Mouse (Mus musculus) kidney, embryonic 16.5 days (tissue): ENCODE data around the gene Zdhhc9. TPM values are rescaled to one million over a fixed set of nuclear protein-coding genes. Genes with fewer than 3 reads are reported as not detected.

Experiments
- ATAC-seq: fragments of 200-750 bp; cut with Nextera tagmentation; 2 replicates; pipeline ENCODE4 v1.8.0; 2017; ENCODE audit warnings: moderate TSS enrichment; ENCODE audit not compliant: low FRiP score, low TSS enrichment
- H3K27ac ChIP-seq: fragments of 300-500 bp; sonication (generic); 2 replicates; pipeline ENCODE4 v1.5.1; 2014; ENCODE audit warnings: low read length
- H3K27me3 ChIP-seq: fragments of 300-500 bp; sonication (generic); 2 replicates; pipeline ENCODE4 v1.6.1; 2014; ENCODE audit warnings: low read length, control low read depth, mixed read lengths; ENCODE audit not compliant: insufficient read depth
- H3K36me3 ChIP-seq: fragments of 300-500 bp; sonication (generic); 2 replicates; pipeline ENCODE4 v1.6.1; 2014; ENCODE audit warnings: low read length, control low read depth, mixed read lengths; ENCODE audit not compliant: insufficient read depth
- H3K4me1 ChIP-seq: fragments of 300-500 bp; sonication (generic); 2 replicates; pipeline ENCODE4 v1.6.1; 2014; ENCODE audit warnings: low read length, control low read depth, mixed read lengths; ENCODE audit not compliant: insufficient read depth
- H3K4me2 ChIP-seq: fragments of 300-500 bp; sonication (generic); replicated peaks from 2 replicates; pipeline ENCODE4 v1.6.1; 2014; ENCODE audit warnings: low read depth, low read length
- H3K4me3 ChIP-seq: fragments of 300-500 bp; sonication (generic); 2 replicates; pipeline ENCODE4 v1.5.1; 2014; ENCODE audit warnings: mild to moderate bottlenecking, low read length
- H3K9ac ChIP-seq: fragments of 300-500 bp; sonication (generic); replicated peaks from 2 replicates; pipeline ENCODE4 v1.6.1; 2014; ENCODE audit warnings: low read length
- H3K9me3 ChIP-seq: fragments of 300-500 bp; sonication (generic); 2 replicates; pipeline ENCODE4 v1.6.1; 2016; ENCODE audit warnings: low read length, control low read depth
- WGBS: fragments of 180-500 bp; shearing (Covaris S2); extraction: QIAGEN DNeasy Blood & Tissue Kit; methylation state at CpG from one replicate; pipeline ENCODE4 v1.1.7; 2014; 5-methylcytosine and 5-hydroxymethylcytosine counted together
- polyA plus RNA-seq: library from polyadenylated mRNA; unstranded; fragments of >200 nt; fragmentation: Nextera tagmentation; extraction: Ambion mirVana; gene quantifications from 2 replicates; pipeline ENCODE4 v1.2.1, GENCODE M21; 2015

Zdhhc9 gene
- polyA plus RNA-seq, 1 experiment from 2014 or later: 4.2 TPM

DNA sequence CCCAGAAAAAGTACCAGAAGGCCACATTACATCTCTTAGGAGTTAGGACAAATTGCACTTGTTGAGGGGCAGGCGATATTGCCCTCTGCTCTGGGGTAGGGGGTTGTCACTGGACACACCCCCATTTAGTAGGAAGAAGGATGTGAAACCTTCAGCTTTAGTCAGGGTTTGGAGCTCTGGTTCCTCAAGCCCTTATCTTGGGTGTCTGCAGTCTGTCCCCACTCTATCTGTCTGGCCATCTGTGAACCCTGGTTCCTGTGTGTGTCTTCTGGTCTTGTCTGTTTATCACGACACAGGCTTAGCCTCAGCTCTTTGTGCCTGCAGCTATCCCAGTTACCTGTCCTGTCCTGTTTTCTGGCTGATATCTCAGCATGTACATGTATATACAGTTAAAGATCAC lies 55.3 kb downstream of the Zdhhc9 start:
- H3K4me3 ChIP-seq: no peak overlapping the region
- WGBS: 86% methylated on average over 2 of the region's 2 CpGs
- no peaks in the 10 kb centered on the region for H3K9me3 ChIP-seq
- no peaks in the 10 kb centered on the region for H3K36me3 ChIP-seq
- no peak for ATAC-seq
- H3K27ac ChIP-seq: no peak overlapping the region
- H3K4me2 ChIP-seq: no peak overlapping the region
- no peaks in the 10 kb centered on the region for H3K4me1 ChIP-seq
- no peak overlapping the region for H3K9ac ChIP-seq
- no peaks in the 10 kb centered on the region; the same call in 1 of the 2 replicates for H3K27me3 ChIP-seq

DNA sequence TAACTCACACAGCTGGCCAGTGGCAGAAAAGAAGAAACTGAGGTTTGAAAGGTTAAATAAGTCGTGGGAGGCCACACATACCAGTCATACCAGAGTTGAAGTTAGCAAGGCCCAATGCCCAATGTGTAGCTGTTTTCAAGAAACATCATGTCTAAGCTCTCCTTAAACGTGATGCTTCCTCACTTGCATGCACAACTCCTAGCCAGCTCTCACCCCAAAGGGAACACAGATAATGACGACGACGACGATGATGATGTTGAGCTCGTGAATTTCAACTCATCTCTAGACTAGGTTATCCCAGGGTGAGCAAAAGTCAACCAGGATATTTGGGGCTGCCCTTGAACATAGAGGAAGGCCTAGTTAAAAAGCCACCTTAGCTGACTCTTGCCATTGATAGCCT lies 56.6 kb downstream of the Zdhhc9 start:
- 81% methylated on average over 7 of the region's 7 CpGs for WGBS
- no peak overlapping the region for H3K9ac ChIP-seq
- ATAC-seq: no peak
- no peaks in the 10 kb centered on the region for H3K36me3 ChIP-seq
- no peaks in the 10 kb centered on the region for H3K4me1 ChIP-seq
- no peaks in the 10 kb centered on the region; the same call in 1 of the 2 replicates for H3K27me3 ChIP-seq
- no peaks in the 10 kb centered on the region for H3K9me3 ChIP-seq
- H3K27ac ChIP-seq: no peak overlapping the region
- no peak overlapping the region for H3K4me3 ChIP-seq
- no peak overlapping the region for H3K4me2 ChIP-seq

DNA sequence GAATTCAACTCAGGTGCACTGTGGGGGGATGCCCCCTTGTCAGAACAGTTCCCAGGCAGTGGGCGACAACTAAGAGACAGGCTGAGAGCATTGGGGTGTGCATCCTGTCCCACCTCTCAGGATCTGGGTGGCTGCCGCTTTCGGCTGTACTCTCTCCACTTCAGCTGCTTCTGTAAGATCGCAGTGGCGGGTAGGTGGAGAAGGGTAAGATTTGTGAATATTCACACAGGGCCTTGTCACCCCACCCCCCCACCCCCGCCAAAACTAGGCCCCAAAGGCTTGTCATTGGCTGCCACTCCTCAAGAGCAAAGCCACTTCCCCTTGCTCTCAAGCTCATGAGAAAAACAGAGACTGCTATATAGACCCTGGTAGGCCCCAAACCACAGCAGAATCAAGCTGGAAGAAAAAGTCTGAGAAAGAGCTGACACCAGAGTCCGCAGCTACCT lies 60.9 kb downstream of the Zdhhc9 start:
- H3K4me3 ChIP-seq: no peak overlapping the region
- H3K9ac ChIP-seq: no peak overlapping the region
- no peak overlapping the region for H3K27ac ChIP-seq
- WGBS: 91% methylated on average over 6 of the region's 7 CpGs
- H3K4me1 ChIP-seq: no peaks in the 10 kb centered on the region
- no peaks in the 10 kb centered on the region for H3K27me3 ChIP-seq
- no peak for ATAC-seq
- H3K36me3 ChIP-seq: no peaks in the 10 kb centered on the region
- no peak overlapping the region for H3K4me2 ChIP-seq
- H3K9me3 ChIP-seq: no peaks in the 10 kb centered on the region

DNA sequence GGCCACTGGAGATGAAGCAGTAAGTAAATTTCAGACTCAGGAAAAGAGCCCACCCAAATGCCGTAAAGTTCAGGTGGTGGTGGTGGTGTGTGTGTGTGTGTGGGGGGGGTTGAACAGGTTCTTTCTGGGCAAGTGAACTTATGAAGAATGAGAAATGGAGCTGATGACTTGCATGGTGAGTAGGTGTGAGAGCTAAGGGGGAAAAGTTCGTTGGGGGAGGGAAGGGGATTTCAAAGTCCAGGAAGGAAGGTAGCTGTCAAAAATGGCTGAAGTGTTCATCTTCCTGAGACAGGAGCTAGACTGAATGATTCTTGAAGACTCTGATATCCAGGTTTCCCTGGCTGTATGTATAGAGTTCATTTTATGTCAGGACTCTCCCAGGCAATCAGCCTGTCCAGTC lies 61.5 kb downstream of the Zdhhc9 start:
- H3K27me3 ChIP-seq: no peaks in the 10 kb centered on the region
- H3K4me2 ChIP-seq: no peak overlapping the region
- no peaks in the 10 kb centered on the region for H3K4me1 ChIP-seq
- H3K9me3 ChIP-seq: no peaks in the 10 kb centered on the region
- H3K4me3 ChIP-seq: no peak overlapping the region
- no peak overlapping the region for H3K9ac ChIP-seq
- no peaks in the 10 kb centered on the region for H3K36me3 ChIP-seq
- WGBS: 77% methylated on average over 2 of the region's 2 CpGs
- no peak for ATAC-seq
- no peak overlapping the region for H3K27ac ChIP-seq

DNA sequence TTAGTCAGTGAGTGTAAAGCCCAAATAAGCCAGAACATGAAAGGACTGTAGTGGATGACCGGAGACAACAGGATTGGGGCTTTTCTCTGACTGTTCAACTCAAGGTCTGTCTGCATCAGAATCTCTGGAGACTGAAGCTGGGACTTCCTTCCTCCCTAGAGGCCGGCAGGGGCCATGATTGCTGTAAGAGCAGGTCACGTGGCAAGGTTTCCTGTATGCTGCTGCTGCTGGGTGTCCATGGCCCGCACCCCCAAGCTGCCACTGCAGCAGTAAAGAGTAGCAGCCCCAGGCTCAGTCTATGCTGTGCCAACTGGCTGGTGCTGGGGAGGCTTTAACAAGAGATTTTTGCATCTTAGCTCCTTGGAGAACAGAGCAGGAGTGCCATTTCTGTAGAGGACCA lies 62.4 kb downstream of the Zdhhc9 start, which contains the start of gene Sash3:
TSS of gene Sash3 (plus strand) at position 175 of the 400 bp plus-strand sequence.
- Histone ChIP-seq H3K27me3 (no peaks in the 10 kb centered on the region; the same call in 1 of the 2 replicates), H3K4me3 (no peak within 1 kb of the TSS), H3K27ac (no peak within 1 kb of the TSS), H3K4me1 (no peaks in the 10 kb centered on the region), H3K36me3 (no peaks in the 10 kb centered on the region), H3K4me2 (no peak within 1 kb of the TSS), H3K9me3 (no peaks in the 10 kb centered on the region), H3K9ac (no peak within 1 kb of the TSS)
- WGBS: 77% methylated on average over 4 of the region's 4 CpGs
- no peak for ATAC-seq

DNA sequence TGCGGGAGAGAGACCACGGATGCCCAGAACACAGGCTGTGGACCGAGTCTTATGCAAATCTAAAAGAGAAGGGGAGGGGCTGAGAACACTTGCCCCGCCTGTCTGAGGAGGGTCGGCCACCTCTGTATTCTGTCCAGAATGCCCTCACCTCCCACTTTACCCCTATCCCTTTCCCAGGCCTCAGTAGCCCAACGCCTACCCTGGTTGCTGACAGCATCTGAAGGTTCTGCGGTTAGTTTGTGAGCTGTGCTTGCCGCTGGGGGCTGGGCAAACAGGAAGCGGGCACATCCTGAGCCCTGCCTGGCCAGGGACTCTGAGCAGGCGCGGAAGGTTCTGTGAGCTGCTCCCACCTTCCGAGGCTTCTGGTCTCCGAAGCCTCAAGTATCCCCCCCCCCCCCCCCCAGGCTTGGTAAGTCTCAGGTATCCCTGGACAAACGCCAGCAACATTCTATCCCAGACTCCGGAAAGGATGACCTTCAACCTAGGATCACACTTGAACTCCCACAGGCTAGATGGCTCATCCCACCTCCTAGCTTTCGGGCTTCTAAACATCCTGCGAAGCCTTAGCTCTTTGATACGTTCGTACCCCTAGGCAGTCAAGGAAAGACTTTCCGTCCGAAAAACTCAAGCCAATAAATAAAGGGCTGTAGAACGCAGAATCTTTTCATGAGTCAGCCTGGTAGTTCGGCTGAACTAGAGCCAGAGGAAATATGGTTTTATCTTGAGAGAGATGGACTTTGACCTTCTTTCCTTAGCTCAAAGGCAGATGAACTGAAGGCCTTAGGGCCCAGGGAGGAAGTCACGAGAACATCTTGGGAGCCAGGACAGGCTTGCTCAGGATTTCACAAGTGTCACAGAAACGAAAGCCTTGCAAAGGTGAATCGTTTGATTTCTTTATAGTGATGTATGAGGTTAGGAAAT lies 65.0 kb downstream of the Zdhhc9 start:
- 42% methylated on average over 25 of the region's 26 CpGs for WGBS

DNA sequence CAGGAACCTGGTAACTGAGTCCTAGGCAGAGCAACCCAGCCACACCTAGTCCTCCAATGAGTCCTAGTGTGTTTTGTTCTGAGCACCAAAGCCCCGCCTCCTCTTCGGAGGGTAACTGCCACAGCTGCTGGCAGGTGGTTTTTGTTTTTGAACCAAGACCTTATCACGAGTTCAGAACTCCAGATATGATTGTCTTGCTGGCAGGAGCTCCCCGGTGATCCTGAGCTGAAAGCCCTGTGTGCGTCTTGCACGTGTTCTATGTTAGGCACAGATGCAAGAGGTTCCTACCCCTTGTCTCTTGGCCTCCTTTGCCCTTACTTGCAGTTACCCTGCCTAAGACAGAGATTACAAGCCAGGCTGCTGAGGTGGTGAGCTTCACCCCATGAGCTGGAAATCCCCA lies 67.2 kb downstream of the Zdhhc9 start:
- no peaks in the 10 kb centered on the region for H3K4me1 ChIP-seq
- no peak overlapping the region for H3K4me3 ChIP-seq
- no peaks in the 10 kb centered on the region; the same call in 1 of the 2 replicates for H3K27me3 ChIP-seq
- WGBS: 75% methylated on average over 6 of the region's 6 CpGs
- no peak overlapping the region for H3K27ac ChIP-seq
- no peak for ATAC-seq
- no peaks in the 10 kb centered on the region for H3K36me3 ChIP-seq
- no peaks in the 10 kb centered on the region for H3K9me3 ChIP-seq
- H3K9ac ChIP-seq: no peak overlapping the region
- no peak overlapping the region for H3K4me2 ChIP-seq

More for the DNA sequence above, 65.0 kb downstream of the Zdhhc9 start:
- no peaks in the 10 kb centered on the region; the same call in 1 of the 2 replicates for H3K27me3 ChIP-seq
- peak overlapping the region; percentile 40 for H3K4me3 ChIP-seq
- no peaks in the 10 kb centered on the region for H3K9me3 ChIP-seq
- no peaks in the 10 kb centered on the region for H3K36me3 ChIP-seq
- no peaks in the 10 kb centered on the region for H3K4me1 ChIP-seq
- ATAC-seq: peak; percentile 78
- peak overlapping the region; percentile 52 for H3K4me2 ChIP-seq
- no peak overlapping the region for H3K27ac ChIP-seq
- H3K9ac ChIP-seq: peak overlapping the region; percentile 50; the same call in 1 of the 2 replicates

DNA sequence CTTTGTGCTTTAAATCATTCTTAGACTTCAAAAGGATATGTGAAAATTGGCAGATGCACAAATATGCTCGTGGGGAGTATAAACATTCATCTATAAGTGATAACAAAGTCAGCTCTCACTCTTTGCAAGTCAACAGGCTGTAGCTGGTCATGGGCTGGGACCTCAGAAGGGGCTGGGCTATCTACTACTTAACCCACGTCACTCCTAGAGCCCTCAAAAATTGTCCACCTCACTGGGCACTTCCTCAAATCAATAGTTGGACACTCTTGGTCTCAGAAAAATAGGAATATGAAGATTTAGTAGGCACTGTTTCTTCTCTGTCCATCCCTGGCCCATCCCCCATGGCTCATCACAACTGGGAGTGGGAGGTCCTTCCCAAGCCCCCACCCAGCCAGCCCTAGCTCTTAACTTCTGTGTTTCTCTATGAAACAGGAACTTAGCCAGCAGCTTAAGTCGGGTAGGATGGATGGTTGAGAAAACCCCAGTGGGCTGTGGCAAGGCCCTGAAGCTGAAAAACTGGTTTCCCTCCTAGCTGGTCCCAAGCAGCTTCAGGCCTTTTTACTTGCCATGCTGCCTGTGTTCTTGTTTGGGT lies 68.3 kb downstream of the Zdhhc9 start:
- WGBS: 53% methylated on average over 3 of the region's 3 CpGs
- H3K36me3 ChIP-seq: no peaks in the 10 kb centered on the region
- H3K4me3 ChIP-seq: no peak overlapping the region
- H3K9ac ChIP-seq: no peak overlapping the region
- ATAC-seq: no peak
- H3K9me3 ChIP-seq: no peaks in the 10 kb centered on the region
- H3K4me2 ChIP-seq: no peak overlapping the region
- no peaks in the 10 kb centered on the region for H3K4me1 ChIP-seq
- H3K27me3 ChIP-seq: no peaks in the 10 kb centered on the region; the same call in 1 of the 2 replicates
- no peak overlapping the region for H3K27ac ChIP-seq

DNA sequence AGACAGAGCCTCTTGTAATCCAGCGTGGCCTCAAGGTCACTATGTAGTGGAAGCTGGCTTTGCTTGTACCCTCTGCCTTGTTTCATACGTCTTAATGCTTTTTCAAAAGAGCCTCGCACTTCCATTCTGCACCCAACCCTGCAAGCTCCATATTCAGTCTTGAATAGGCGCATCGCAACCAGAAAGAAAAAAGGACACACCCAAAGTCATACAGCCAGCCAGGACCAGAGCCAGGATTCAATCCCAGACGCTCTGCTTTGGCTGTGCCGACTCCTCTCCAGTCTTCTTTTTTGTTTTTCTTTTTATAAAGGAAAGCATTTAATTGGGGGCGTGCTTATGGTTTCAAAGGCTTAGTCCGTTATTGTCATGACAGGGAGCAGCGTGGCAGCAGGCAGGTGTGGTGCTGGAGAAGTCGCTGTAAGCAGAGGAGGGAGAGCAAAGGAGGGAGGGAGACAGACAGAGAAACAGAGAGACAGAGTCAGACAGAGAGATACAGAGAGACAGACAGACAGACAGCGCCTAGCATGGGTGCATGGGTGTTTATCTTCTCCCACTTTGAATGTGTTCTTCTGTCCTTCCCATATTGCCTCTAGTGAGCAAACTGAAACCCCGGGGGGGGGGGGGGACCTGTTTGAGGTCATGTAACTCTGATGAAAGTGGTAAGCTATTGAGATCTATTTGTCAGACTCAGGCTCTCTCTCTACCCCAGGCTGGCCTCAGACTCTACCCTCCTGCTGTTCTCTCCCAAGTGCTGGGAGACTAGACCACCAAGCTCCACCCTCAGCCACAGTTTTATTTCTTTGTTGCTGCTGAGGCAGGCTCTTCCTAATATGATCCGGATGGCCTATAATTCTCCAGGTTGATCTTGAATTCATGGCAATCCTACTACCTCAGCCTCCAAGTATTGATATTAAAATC lies 69.1 kb downstream of the Zdhhc9 start:
- ATAC-seq: no peak
- 58% methylated on average over 14 of the region's 14 CpGs for WGBS
- H3K27me3 ChIP-seq: no peaks in the 10 kb centered on the region; the same call in 1 of the 2 replicates
- H3K9ac ChIP-seq: no peak overlapping the region
- no peak overlapping the region for H3K4me3 ChIP-seq
- no peaks in the 10 kb centered on the region for H3K9me3 ChIP-seq
- H3K4me1 ChIP-seq: no peaks in the 10 kb centered on the region
- H3K36me3 ChIP-seq: no peaks in the 10 kb centered on the region
- no peak overlapping the region for H3K27ac ChIP-seq
- H3K4me2 ChIP-seq: no peak overlapping the region
